Mouse (Mus musculus) heart, embryonic 15.5 days (tissue): Measurements from ENCODE around the gene Slc31a2. TPM values are rescaled to one million over a fixed set of nuclear protein-coding genes. Genes with fewer than 3 reads are reported as not detected.
A peak's percentile ranks its signal among the peaks of the same experiment; 100 is the strongest.

Experiments used
- ATAC-seq: fragments of 200-750 bp; cut with Nextera tagmentation; replicated peaks from 2 replicates; pipeline ENCODE4 v1.8.0; 2017; ENCODE audit warnings: low read depth, moderate TSS enrichment; ENCODE audit not compliant: insufficient number of reproducible peaks, insufficient read depth, low FRiP score
- H3K27ac ChIP-seq: fragments of 300-500 bp; sonication (generic); 2 replicates; pipeline ENCODE4 v1.5.1; 2015; ENCODE audit warnings: mild to moderate bottlenecking, inconsistent platforms
- H3K27me3 ChIP-seq: fragments of 300-500 bp; sonication (generic); 2 replicates; pipeline ENCODE4 v1.6.1; 2015; ENCODE audit warnings: inconsistent platforms
- H3K36me3 ChIP-seq: fragments of 300-500 bp; sonication (generic); 2 replicates; pipeline ENCODE4 v1.6.1; 2015; ENCODE audit warnings: mild to moderate bottlenecking, inconsistent platforms
- H3K4me1 ChIP-seq: fragments of 300-500 bp; sonication (generic); replicated peaks from 2 replicates; pipeline ENCODE4 v1.6.1; 2015; ENCODE audit warnings: inconsistent platforms
- H3K4me2 ChIP-seq: fragments of 300-500 bp; sonication (generic); 2 replicates; pipeline ENCODE4 v1.6.1; 2015; ENCODE audit warnings: inconsistent platforms, mild to moderate bottlenecking, moderate library complexity
- H3K4me3 ChIP-seq: fragments of 300-500 bp; sonication (generic); 2 replicates; pipeline ENCODE4 v1.5.1; 2015; ENCODE audit warnings: mild to moderate bottlenecking, inconsistent platforms
- H3K9ac ChIP-seq: fragments of 300-500 bp; sonication (generic); 2 replicates; pipeline ENCODE4 v1.6.1; 2015; ENCODE audit warnings: mild to moderate bottlenecking, inconsistent platforms
- H3K9me3 ChIP-seq: fragments of 300-500 bp; sonication (generic); replicated peaks from 2 replicates; pipeline ENCODE4 v1.6.1; 2016; ENCODE audit warnings: inconsistent platforms
- WGBS: fragments of 180-500 bp; shearing (Covaris S2); methylation state at CpG from one replicate; pipeline ENCODE4 v1.1.7; 2015; ENCODE audit warnings: mixed read lengths; 5-methylcytosine and 5-hydroxymethylcytosine counted together
- polyA plus RNA-seq: library from polyadenylated mRNA; unstranded; fragments of >200 nt; fragmentation: Nextera tagmentation; extraction: Ambion mirVana; gene quantifications from 2 replicates; pipeline ENCODE4 v1.2.1, GENCODE M21; 2015

Slc31a2 gene
- polyA plus RNA-seq, 1 experiment from 2014 or later = 22.2 TPM

DNA sequence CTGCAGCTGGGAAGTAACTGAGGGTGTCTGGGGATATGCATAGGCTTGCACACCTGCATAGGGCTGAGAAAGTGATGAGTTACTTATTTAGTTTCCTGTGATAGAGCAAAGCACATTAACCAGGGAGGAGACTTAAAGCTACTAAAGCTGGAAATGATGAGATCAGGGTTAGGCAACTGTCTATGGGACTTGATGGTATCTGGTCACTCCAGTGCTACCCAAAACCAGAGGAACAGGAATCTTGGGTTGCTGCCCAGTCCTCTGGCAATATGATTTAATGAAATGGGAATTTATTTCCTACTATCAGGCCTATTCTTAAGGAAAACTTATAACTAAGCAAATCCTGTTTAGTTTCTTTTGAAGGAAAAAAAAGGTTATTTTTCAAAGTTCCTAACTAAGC lies 63.7 kb downstream of the Slc31a2 start:
- Histone ChIP-seq H3K27ac (no peak overlapping the region), H3K4me3 (no peak overlapping the region), H3K9ac (no peak overlapping the region), H3K36me3 (peaks cover 59% of the 10 kb centered on the region), H3K27me3 (no peaks in the 10 kb centered on the region), H3K4me2 (no peak overlapping the region), H3K9me3 (no peaks in the 10 kb centered on the region), H3K4me1 (no peaks in the 10 kb centered on the region)
- ATAC-seq = no peak

DNA sequence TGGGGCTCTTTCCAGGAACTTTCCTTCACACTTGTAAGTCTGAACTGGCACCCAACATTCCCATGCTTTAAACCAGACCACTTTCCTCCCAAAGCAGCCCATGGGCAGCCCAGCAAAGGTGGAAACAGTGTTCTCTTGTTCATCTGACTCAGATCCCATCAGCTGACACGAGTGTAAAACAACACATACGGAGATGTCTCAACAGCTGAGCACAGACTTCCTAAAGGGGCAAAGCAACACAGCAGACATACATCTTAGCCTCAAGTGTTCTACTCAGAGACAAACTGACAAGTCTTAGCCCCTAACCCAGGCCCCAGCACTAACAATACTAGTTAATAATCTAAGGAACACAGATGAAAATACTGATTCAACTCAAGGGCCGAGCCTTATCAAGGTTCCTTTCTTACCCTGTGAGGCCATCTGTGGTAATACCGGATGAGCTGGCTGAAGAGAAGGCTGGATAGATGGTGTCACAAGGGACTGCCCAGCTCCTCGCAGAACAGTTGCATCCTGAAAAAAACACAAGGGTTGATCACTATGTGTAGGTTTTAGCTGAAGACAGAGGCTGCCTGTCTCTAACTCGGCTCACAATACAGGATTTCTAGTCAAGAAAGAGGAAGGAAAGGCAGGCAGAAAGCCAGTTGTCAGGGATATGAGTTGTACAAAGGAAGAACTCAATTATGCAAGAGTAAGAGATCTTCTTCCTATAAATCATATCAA lies 66.7 kb downstream of the Slc31a2 start:
- no peak overlapping the region for H3K4me2 ChIP-seq
- H3K9me3 ChIP-seq = no peaks in the 10 kb centered on the region
- WGBS = 69% methylated on average over 6 of the region's 6 CpGs
- H3K36me3 ChIP-seq = peaks cover 54% of the 10 kb centered on the region
- H3K27me3 ChIP-seq = no peaks in the 10 kb centered on the region
- H3K4me1 ChIP-seq = no peaks in the 10 kb centered on the region
- no peak overlapping the region for H3K9ac ChIP-seq
- no peak overlapping the region for H3K27ac ChIP-seq
- no peak overlapping the region for H3K4me3 ChIP-seq
- no peak for ATAC-seq

DNA sequence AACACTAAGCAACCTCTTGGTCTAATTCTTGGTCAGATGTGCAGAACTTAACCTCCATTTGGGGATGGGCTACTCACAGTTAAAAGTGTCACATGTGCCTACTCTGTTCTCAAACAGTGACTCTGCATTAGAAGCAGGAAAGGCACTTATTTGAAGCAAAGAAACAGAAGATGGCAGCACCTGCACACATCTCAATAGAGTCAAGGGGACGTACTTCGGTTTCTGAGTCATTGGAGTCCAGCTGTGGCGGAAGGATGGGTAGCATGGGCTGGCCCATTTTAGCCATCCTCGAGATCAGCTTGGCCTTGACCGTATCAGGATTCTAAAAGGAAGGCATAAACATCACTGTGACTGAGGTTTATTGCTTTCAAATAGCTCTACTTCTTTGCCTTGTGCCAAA lies 69.6 kb downstream of the Slc31a2 start:
- no peak for ATAC-seq
- WGBS = 75% methylated on average over 5 of the region's 5 CpGs

DNA sequence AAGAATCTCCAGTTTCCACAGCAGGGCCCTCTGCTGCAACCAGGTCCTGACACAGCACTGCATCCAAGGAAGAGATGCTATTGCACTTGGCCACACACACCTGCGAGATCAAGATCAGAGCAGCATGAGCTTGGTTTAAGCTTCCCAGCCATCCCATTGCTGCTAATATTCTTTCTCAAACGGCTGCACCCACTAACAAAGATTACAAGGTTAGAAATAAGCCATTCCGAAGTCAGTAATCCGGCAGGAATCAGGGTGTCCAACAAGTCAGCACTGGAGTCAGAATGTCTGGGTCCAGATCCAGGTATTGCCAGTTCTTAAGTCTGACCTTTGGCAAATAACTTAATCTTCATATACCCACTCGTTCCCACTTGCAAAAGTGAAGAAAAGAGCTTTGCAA lies 76.2 kb downstream of the Slc31a2 start:
- 90% methylated on average over 5 of the region's 5 CpGs for WGBS
- Histone ChIP-seq H3K27ac (no peak overlapping the region), H3K36me3 (peaks cover 31% of the 10 kb centered on the region), H3K4me1 (no peaks in the 10 kb centered on the region), H3K9ac (no peak overlapping the region), H3K4me3 (no peak overlapping the region), H3K27me3 (no peaks in the 10 kb centered on the region), H3K4me2 (no peak overlapping the region), H3K9me3 (no peaks in the 10 kb centered on the region)
- ATAC-seq = no peak

More for the DNA sequence above, 69.6 kb downstream of the Slc31a2 start:
- no peak overlapping the region for H3K27ac ChIP-seq
- H3K4me1 ChIP-seq = no peaks in the 10 kb centered on the region
- no peak overlapping the region for H3K9ac ChIP-seq
- H3K27me3 ChIP-seq = no peaks in the 10 kb centered on the region
- peaks cover 61% of the 10 kb centered on the region for H3K36me3 ChIP-seq
- H3K4me3 ChIP-seq = no peak overlapping the region
- H3K9me3 ChIP-seq = no peaks in the 10 kb centered on the region
- no peak overlapping the region for H3K4me2 ChIP-seq

DNA sequence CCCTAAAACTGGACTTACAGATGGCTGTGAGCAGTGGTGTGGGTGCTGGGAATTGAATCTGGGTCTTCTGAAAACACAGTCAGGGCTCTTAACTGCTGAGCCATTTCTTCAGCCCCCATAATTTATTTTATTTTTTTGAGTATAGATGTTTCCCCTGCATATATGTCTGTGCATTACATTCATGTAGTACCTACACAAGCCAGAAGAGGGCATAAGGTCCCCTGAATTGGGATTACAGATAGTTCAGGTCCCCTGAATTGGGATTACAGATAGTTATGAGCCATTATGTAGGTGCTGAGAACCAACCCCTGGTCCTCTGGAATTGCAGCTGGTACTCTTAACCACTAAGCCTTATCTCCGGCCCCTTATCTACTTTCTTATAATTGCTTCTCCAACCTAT lies 81.6 kb downstream of the Slc31a2 start:
- Histone ChIP-seq H3K4me2 (no peak overlapping the region), H3K36me3 (peaks cover 23% of the 10 kb centered on the region), H3K27me3 (no peaks in the 10 kb centered on the region), H3K9ac (no peak overlapping the region), H3K27ac (no peak overlapping the region), H3K4me1 (peaks cover 3% of the 10 kb centered on the region; the same call in 1 of the 2 replicates), H3K4me3 (no peak overlapping the region), H3K9me3 (no peaks in the 10 kb centered on the region)
- no peak for ATAC-seq
- 78% methylated on average over 1 of the region's 1 CpGs for WGBS

DNA sequence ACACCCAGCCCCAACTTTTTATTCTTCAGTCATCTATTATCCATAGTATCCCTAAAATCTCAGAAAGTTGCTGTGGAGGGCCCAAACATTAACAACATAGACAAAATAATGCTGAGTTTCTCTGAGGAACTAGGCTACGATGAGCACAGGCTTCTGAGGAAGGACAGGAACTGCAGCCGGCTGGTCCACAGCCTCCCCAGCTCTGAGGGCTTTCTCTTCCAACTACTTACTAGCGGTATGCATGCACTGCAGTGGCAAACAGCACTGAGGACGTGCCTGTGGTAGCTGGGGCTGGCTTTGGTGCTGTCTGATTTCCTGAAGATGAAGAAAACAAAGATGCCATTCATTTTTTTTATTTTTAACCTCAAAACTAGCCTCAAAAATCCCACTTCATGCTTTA lies 83.5 kb downstream of the Slc31a2 start:
- Histone ChIP-seq H3K9ac (no peak overlapping the region), H3K4me1 (peaks cover 3% of the 10 kb centered on the region; the same call in 1 of the 2 replicates), H3K4me2 (no peak overlapping the region), H3K4me3 (no peak overlapping the region), H3K27ac (no peak overlapping the region), H3K9me3 (no peaks in the 10 kb centered on the region), H3K36me3 (peaks cover 27% of the 10 kb centered on the region), H3K27me3 (no peaks in the 10 kb centered on the region)
- ATAC-seq = no peak
- 74% methylated on average over 4 of the region's 4 CpGs for WGBS

DNA sequence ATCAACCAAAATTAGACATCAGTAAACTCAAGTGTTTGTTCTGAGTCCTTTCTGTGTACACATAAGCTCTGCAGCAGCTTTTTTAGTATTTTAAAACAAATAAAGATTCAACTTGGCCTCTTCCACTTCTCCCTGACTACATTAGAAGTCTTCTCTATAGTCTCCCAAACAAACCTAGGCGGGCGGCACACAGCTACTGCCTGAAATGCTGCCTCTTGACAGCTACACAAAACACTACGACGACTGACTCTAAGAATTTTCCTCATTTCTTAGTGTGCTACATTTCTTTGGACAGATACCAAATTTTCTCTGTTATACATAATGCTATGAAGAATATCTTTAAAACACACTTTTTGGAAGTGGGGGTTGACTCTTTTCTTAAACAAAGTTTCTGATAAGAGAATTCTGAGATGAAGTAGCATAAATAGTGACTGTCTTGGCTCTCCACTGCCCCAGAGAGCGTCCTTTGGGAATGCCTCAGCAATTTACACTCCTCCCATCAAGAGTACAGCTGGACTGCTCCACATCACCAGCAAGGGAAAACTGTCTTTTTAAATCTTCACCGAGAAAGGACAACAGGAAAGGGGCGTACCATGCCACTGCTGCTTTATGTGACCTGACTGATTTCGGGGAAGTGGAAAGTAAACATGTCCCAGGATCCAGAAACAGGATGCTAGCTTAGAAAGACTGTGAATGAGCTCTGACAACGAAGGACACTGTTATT lies 85.4 kb downstream of the Slc31a2 start:
- 0 out of 2 replicates have a peak, but pooled peaks have one; percentile 50 for ATAC-seq

More for the DNA sequence above, 85.4 kb downstream of the Slc31a2 start:
- peaks cover 3% of the 10 kb centered on the region; the same call in 1 of the 2 replicates for H3K4me1 ChIP-seq
- no peak overlapping the region for H3K4me2 ChIP-seq
- WGBS = 49% methylated on average over 9 of the region's 9 CpGs
- H3K9me3 ChIP-seq = no peaks in the 10 kb centered on the region
- no peak overlapping the region for H3K9ac ChIP-seq
- no peak overlapping the region for H3K4me3 ChIP-seq
- peak overlapping the region; percentile 70 for H3K27ac ChIP-seq
- no peaks in the 10 kb centered on the region for H3K27me3 ChIP-seq
- peaks cover 30% of the 10 kb centered on the region for H3K36me3 ChIP-seq

Other genes with a start within 250 kb of the Slc31a2 start
- not detected in 2 replicates for gene Mup20, start 208.4 kb upstream of the Slc31a2 start, polyA plus RNA-seq
- gene Mup3, start 175.2 kb upstream of the Slc31a2 start, polyA plus RNA-seq = not detected in 2 replicates
- gene Mup21, start 111.7 kb upstream of the Slc31a2 start, polyA plus RNA-seq = not detected in 2 replicates
- 5.3 and 6.0 TPM in 2 replicates for gene Zfp37, start 31.5 kb upstream of the Slc31a2 start, polyA plus RNA-seq
- 15.2 and 19.6 TPM in 2 replicates for gene Fkbp15, start 98.0 kb downstream of the Slc31a2 start, polyA plus RNA-seq
- gene Slc31a1, start 98.2 kb downstream of the Slc31a2 start, polyA plus RNA-seq = 34.9 and 41.0 TPM in 2 replicates
- gene Cdc26, start 146.1 kb downstream of the Slc31a2 start, polyA plus RNA-seq = 79.3 and 82.0 TPM in 2 replicates
- gene Prpf4, start 146.2 kb downstream of the Slc31a2 start, polyA plus RNA-seq = 11.5 and 13.4 TPM in 2 replicates
- not detected in 2 replicates for gene Rnf183, start 172.7 kb downstream of the Slc31a2 start, polyA plus RNA-seq
- 2.5 and 3.2 TPM in 2 replicates for gene Wdr31, start 208.3 kb downstream of the Slc31a2 start, polyA plus RNA-seq
- 1.4 and 4.4 TPM in 2 replicates for gene Bspry, start 217.5 kb downstream of the Slc31a2 start, polyA plus RNA-seq
- 7.6 and 10.8 TPM in 2 replicates for gene Hdhd3, start 240.9 kb downstream of the Slc31a2 start, polyA plus RNA-seq